ENCODE assay signal across 17 mouse cellular contexts in genomic region chr1:89090676-89091075, GRCm38 (mm10). TPM values are rescaled to one million over a fixed set of nuclear protein-coding genes. Genes with fewer than 3 reads are reported as not detected.
DNase-seq lines count a peak whose midpoint lies in the region; ATAC-seq and TF ChIP-seq lines count a peak whose summit lies in the region.
"Had no signal": no experiment of that assay in that cellular context is flagged by ENCODE, and none has a peak within 500 bp of the region (broad histone marks: within the 10 kb centered on the region; RNA-seq: fewer than 3 reads in every experiment).

No protein-coding gene starts in this region.

- intact Hi-C loops in heart, postnatal 25 days (cut with DNase I): no loop called here

- ATAC-seq in heart, embryonic 11.5 days (replicated peaks; ENCODE audit: insufficient number of reproducible peaks, low FRiP score, low TSS enrichment): no peak
- no peak for ATAC-seq in lung, embryonic 14.5 days (ENCODE audit: insufficient read depth)
- ATAC-seq in neural tube, embryonic 15.5 days (ENCODE audit: low FRiP score): no peak
- ATAC-seq: activated CD4-positive, CD25-positive, alpha-beta regulatory T cell, adult 4 months; liver, postnatal 0 days; midbrain, embryonic 16.5 days; Patski had no signal

- H3K27ac ChIP-seq in heart, embryonic 11.5 days (ENCODE audit: low read depth, low read length): peak overlapping the region; percentile 54; the same call in 1 of the 2 replicates
- H3K27ac ChIP-seq in lung, embryonic 14.5 days (ENCODE audit: low read depth): peak overlapping the region; percentile 45; the same call in 1 of the 2 replicates
- no peak overlapping the region for H3K27ac ChIP-seq in neural tube, embryonic 15.5 days (replicated peaks)

- H3K4me1 ChIP-seq in heart, embryonic 11.5 days (ENCODE audit: control insufficient read depth, insufficient read depth, low read length): peaks cover 89% of the 10 kb centered on the region
- H3K4me1 ChIP-seq in lung, embryonic 14.5 days (ENCODE audit: insufficient read depth): peaks cover 34% of the 10 kb centered on the region
- H3K4me1 ChIP-seq in neural tube, embryonic 15.5 days: peaks cover 62% of the 10 kb centered on the region

- no peak overlapping the region for H3K4me3 ChIP-seq in heart, embryonic 11.5 days (ENCODE audit: low read depth, low read length)
- H3K4me3 ChIP-seq in lung, embryonic 14.5 days (ENCODE audit: low read depth, low read length): no peak overlapping the region
- no peak overlapping the region for H3K4me3 ChIP-seq in neural tube, embryonic 15.5 days (replicated peaks)
- H3K4me3 ChIP-seq: embryonic facial prominence, embryonic 13.5 days had no signal

- H3K9ac ChIP-seq in heart, embryonic 11.5 days (ENCODE audit: low read depth, low read length): no peak overlapping the region
- no peak overlapping the region for H3K9ac ChIP-seq in lung, embryonic 14.5 days
- H3K9ac ChIP-seq in neural tube, embryonic 15.5 days (replicated peaks): no peak overlapping the region
- H3K9ac ChIP-seq: embryonic facial prominence, embryonic 13.5 days; liver, postnatal 0 days had no signal

- H3K36me3 ChIP-seq in heart, embryonic 11.5 days (ENCODE audit: control insufficient read depth, insufficient read depth, low read length): no peaks in the 10 kb centered on the region
- H3K36me3 ChIP-seq in lung, embryonic 14.5 days (ENCODE audit: insufficient read depth): no peaks in the 10 kb centered on the region
- H3K36me3 ChIP-seq in neural tube, embryonic 15.5 days: no peaks in the 10 kb centered on the region
- H3K36me3 ChIP-seq: embryonic facial prominence, embryonic 13.5 days had no signal

- TF ChIP-seq CTCF in lung, embryonic 14.5 days (IDR thresholded peaks at IDR 0.05; ENCODE audit: low read depth): no peak

- H3K9me3 ChIP-seq in heart, embryonic 11.5 days (replicated peaks; ENCODE audit: control insufficient read depth, low read length): no peaks in the 10 kb centered on the region
- no peaks in the 10 kb centered on the region for H3K9me3 ChIP-seq in lung, embryonic 14.5 days (ENCODE audit: low read depth, low read length)
- H3K9me3 ChIP-seq in neural tube, embryonic 15.5 days (replicated peaks): no peaks in the 10 kb centered on the region
- H3K9me3 ChIP-seq: embryonic facial prominence, embryonic 13.5 days had no signal

- 67% methylated on average over 8 of the region's 8 CpGs for WGBS in heart, embryonic 11.5 days (ENCODE audit: insufficient replicate concordance)
- 55% methylated on average over 8 of the region's 8 CpGs for WGBS in lung, embryonic 14.5 days
- WGBS in neural tube, embryonic 15.5 days: 83% methylated on average over 8 of the region's 8 CpGs

- H3K27me3 ChIP-seq in heart, embryonic 11.5 days (ENCODE audit: control insufficient read depth, insufficient read depth, low read length): no peaks in the 10 kb centered on the region
- H3K27me3 ChIP-seq in lung, embryonic 14.5 days (ENCODE audit: insufficient read depth, low read length): no peaks in the 10 kb centered on the region
- H3K27me3 ChIP-seq in neural tube, embryonic 15.5 days (replicated peaks): no peaks in the 10 kb centered on the region
- H3K27me3 ChIP-seq: embryonic facial prominence, embryonic 13.5 days; Patski had no signal

- DNase-seq in heart, postnatal 25 days (ENCODE audit: low spot score): no peak
- no peak for DNase-seq in lung, embryonic 14.5 days
- DNase-seq in lung, postnatal 14 days: no peak
- peak; percentile 20 for DNase-seq in thymus, postnatal 14 days
- no peak for DNase-seq in thymus, postnatal 25 days
- DNase-seq: cerebellum, adult 2 months; gastrocnemius, postnatal 14 days; liver; liver, postnatal 0 days; right cerebral cortex, adult 18-20 months; spleen, adult 18-20 months had no signal

- no peak overlapping the region for H3K4me2 ChIP-seq in heart, embryonic 11.5 days
- H3K4me2 ChIP-seq in lung, embryonic 14.5 days: no peak overlapping the region
- no peak overlapping the region for H3K4me2 ChIP-seq in neural tube, embryonic 15.5 days
- H3K4me2 ChIP-seq: embryonic facial prominence, embryonic 13.5 days had no signal

RNA-seq across cellular contexts. Expression of gene Sh3bp4, which starts 20.5 kb away (rescaled TPM):
- polyA plus RNA-seq in heart, embryonic 11.5 days (2014; fragmentation: Nextera tagmentation; extraction: Ambion mirVana): 15.3 and 25.2 TPM in 2 replicates
- total RNA-seq in heart, postnatal 25 days (2021): 10 to 100 TPM; 10.5 to 13.2 TPM
- 25.5 and 26.2 TPM in 2 replicates for polyA plus RNA-seq in lung, embryonic 14.5 days (2014; fragmentation: Nextera tagmentation; extraction: Ambion mirVana)
- 14.2 and 14.4 TPM in 2 replicates for polyA plus RNA-seq in neural tube, embryonic 15.5 days (2015; fragmentation: Nextera tagmentation; extraction: Ambion mirVana)
